16 mouse cellular contexts compared by ENCODE assay signal in the genomic region with DNA sequence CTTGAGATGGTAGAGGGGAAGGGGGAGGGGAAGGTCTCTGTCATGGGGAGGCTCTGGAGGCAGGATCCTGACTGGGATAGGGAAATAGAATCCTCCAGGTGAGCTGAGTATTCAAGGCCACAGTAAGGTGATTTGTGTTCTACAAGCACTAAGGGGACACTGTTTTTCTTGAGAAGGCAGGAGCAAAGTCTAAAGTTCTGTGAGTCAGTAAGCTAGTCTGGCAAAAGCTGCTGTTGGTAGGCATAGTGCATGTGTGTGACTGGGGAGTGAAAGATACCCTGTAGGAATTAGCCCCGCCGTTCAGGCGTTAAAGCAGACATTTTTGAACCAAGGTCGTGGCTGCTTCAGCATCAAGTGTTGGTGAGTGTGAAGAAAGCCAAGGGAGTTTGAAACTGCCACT. TPM values are rescaled to one million over a fixed set of nuclear protein-coding genes. Genes with fewer than 3 reads are reported as not detected.
DNase-seq lines count a peak whose midpoint lies in the region; ATAC-seq and TF ChIP-seq lines count a peak whose summit lies in the region.
"Not testable (repeated sequence)": the region's sequence is repeated elsewhere in the genome, so short reads cannot be mapped to it uniquely, and the experiment has no call there.
"Had no signal": no experiment of that assay in that cellular context is flagged by ENCODE, and none has a peak within 500 bp of the region (broad histone marks: within the 10 kb centered on the region; RNA-seq: fewer than 3 reads in every experiment).

No protein-coding gene starts in this region.

- DNase-seq in kidney, adult 18-20 months = peak; percentile 16
- peak; percentile 4 to 6 for DNase-seq in kidney, adult 8-10 months
- not testable (repeated sequence) for DNase-seq in kidney, postnatal 0 days (ENCODE audit: low spot score)
- peak; percentile 11 to 14 for DNase-seq in kidney, postnatal 36 days

- H3K27ac ChIP-seq in intestine, embryonic 15.5 days; intestine, postnatal 0 days (ENCODE audit: low read depth, low read length); kidney, postnatal 0 days: not testable (repeated sequence)

- not testable (repeated sequence) for H3K27me3 ChIP-seq in intestine, embryonic 15.5 days (replicated peaks); intestine, postnatal 0 days (replicated peaks; ENCODE audit: control insufficient read depth, insufficient read depth, low read length); kidney, postnatal 0 days (ENCODE audit: insufficient read depth, low read length)

- H3K4me3 ChIP-seq in intestine, embryonic 15.5 days (replicated peaks); intestine, postnatal 0 days (ENCODE audit: low read depth, low read length); kidney, postnatal 0 days (replicated peaks; ENCODE audit: low read depth, low read length): not testable (repeated sequence)

- not testable (repeated sequence) for H3K36me3 ChIP-seq in intestine, embryonic 15.5 days; intestine, postnatal 0 days (ENCODE audit: control insufficient read depth, insufficient read depth); kidney, postnatal 0 days (ENCODE audit: insufficient read depth, low read length)

- H3K4me2 ChIP-seq in intestine, embryonic 15.5 days (replicated peaks); intestine, postnatal 0 days (replicated peaks; ENCODE audit: low read depth); kidney, postnatal 0 days (ENCODE audit: low read length): not testable (repeated sequence)

- H3K9ac ChIP-seq in intestine, embryonic 15.5 days; intestine, postnatal 0 days (ENCODE audit: low read depth, low read length); kidney, postnatal 0 days (ENCODE audit: low read depth, low read length): not testable (repeated sequence)

- TF ChIP-seq CTCF in intestine, postnatal 0 days (IDR thresholded peaks at IDR 0.05; ENCODE audit: low read depth); kidney, postnatal 0 days (IDR thresholded peaks at IDR 0.05; ENCODE audit: low read depth): not testable (repeated sequence)

- H3K9me3 ChIP-seq in intestine, embryonic 15.5 days; intestine, postnatal 0 days (ENCODE audit: control insufficient read depth); kidney, postnatal 0 days (replicated peaks; ENCODE audit: low read length): not testable (repeated sequence)

- WGBS in intestine, embryonic 15.5 days = 86% methylated on average over 4 of the region's 4 CpGs
- 75% methylated on average over 4 of the region's 4 CpGs for WGBS in intestine, postnatal 0 days
- WGBS in kidney, postnatal 0 days = 93% methylated on average over 4 of the region's 4 CpGs

- H3K4me1 ChIP-seq in intestine, embryonic 15.5 days (replicated peaks); intestine, postnatal 0 days (replicated peaks; ENCODE audit: control insufficient read depth, insufficient read depth, low read length); kidney, postnatal 0 days (replicated peaks; ENCODE audit: insufficient read depth, low read length): not testable (repeated sequence)

- peak; percentile 82 for ATAC-seq in intestine, embryonic 15.5 days
- ATAC-seq in intestine, postnatal 0 days = peak; percentile 84
- 0 out of 2 replicates have a peak, but pooled peaks have one; percentile 43 for ATAC-seq in kidney, postnatal 0 days (replicated peaks; ENCODE audit: low FRiP score, low read depth)

RNA-seq across cellular contexts. Expression of a gene that starts 23.2 kb away (rescaled TPM):
- not detected in 2 replicates for polyA plus RNA-seq in intestine, embryonic 15.5 days (2015; fragmentation: Nextera tagmentation; extraction: Ambion mirVana)
- not detected in 2 replicates for polyA plus RNA-seq in intestine, postnatal 0 days (2015; fragmentation: Nextera tagmentation; extraction: Ambion mirVana)
- polyA plus RNA-seq in kidney, postnatal 0 days (2015; fragmentation: Nextera tagmentation; extraction: Ambion mirVana) = not detected in 2 replicates
- polyA plus RNA-seq: activated CD4-positive, CD25-positive, alpha-beta regulatory T cell, adult 4 months; C2C12; cerebellum, adult 2 months; cortical plate, adult 2 months; embryonic facial prominence, embryonic 10.5 days; embryonic facial prominence, embryonic 12.5 days; embryonic facial prominence, embryonic 14.5 days; forebrain, embryonic 11.5 days; forebrain, embryonic 13.5 days; forebrain, embryonic 15.5 days had no signal

RNA-seq across cellular contexts. Expression of a gene that starts 32.6 kb away (rescaled TPM):
- polyA plus RNA-seq in intestine, embryonic 15.5 days (2015; fragmentation: Nextera tagmentation; extraction: Ambion mirVana) = not detected in 2 replicates
- not detected in 2 replicates for polyA plus RNA-seq in intestine, postnatal 0 days (2015; fragmentation: Nextera tagmentation; extraction: Ambion mirVana)
- polyA plus RNA-seq in kidney, postnatal 0 days (2015; fragmentation: Nextera tagmentation; extraction: Ambion mirVana) = not detected in 2 replicates
- polyA plus RNA-seq: activated CD4-positive, CD25-positive, alpha-beta regulatory T cell, adult 4 months; C2C12; cerebellum, adult 2 months; cortical plate, adult 2 months; embryonic facial prominence, embryonic 10.5 days; embryonic facial prominence, embryonic 12.5 days; embryonic facial prominence, embryonic 14.5 days; forebrain, embryonic 11.5 days; forebrain, embryonic 13.5 days; forebrain, embryonic 15.5 days had no signal
